Mouse (Mus musculus) neural tube, postnatal 0 days (tissue): ENCODE data around the gene Dab2. TPM values are rescaled to one million over a fixed set of nuclear protein-coding genes. Genes with fewer than 3 reads are reported as not detected.

Experiments used
- polyA plus RNA-seq: library from polyadenylated mRNA; unstranded; fragments of >200 nt; fragmentation: Nextera tagmentation; extraction: Ambion mirVana; gene quantifications from 2 replicates; pipeline ENCODE4 v1.2.1, GENCODE M21; 2015

Dab2 gene
- polyA plus RNA-seq: 14.9 and 16.4 TPM in 2 replicates

GRCm38 (mm10) chr15:6299554-6299953 lies at the start of gene Dab2:
Gene Dab2 (plus strand): TSS chr15:6299788.

GRCm38 (mm10) chr15:6445135-6445534 lies 145.5 kb downstream of the Dab2 start, which contains the start of gene C9:
Gene C9 (plus strand): TSS chr15:6445327.

Other genes starting within 250 kb of the Dab2 start
- gene C9, start 145.5 kb downstream of the Dab2 start, polyA plus RNA-seq: not detected in 2 replicates
- gene Fyb, start 223.1 kb downstream of the Dab2 start, polyA plus RNA-seq: 4.3 and 5.9 TPM in 2 replicates